Mouse (Mus musculus) stomach, postnatal 0 days (tissue): ENCODE data around the gene Cenpe. TPM values are rescaled to one million over a fixed set of nuclear protein-coding genes. Genes with fewer than 3 reads are reported as not detected.
A peak's percentile ranks its signal among the peaks of the same experiment; 100 is the strongest.

Experiments
- ATAC-seq: fragments of 200-750 bp; cut with Nextera tagmentation; 2 replicates; pipeline ENCODE4 v1.8.0; 2017; ENCODE audit not compliant: low FRiP score, low TSS enrichment
- DNase-seq: peaks from one replicate; pipeline ENCODE4 v3.0.0-alpha.2; 2016; ENCODE audit warnings: low spot score
- H3K27ac ChIP-seq: fragments of 300-500 bp; sonication (generic); replicated peaks from 2 replicates; pipeline ENCODE4 v1.5.1; 2014; ENCODE audit warnings: mild to moderate bottlenecking, control low read depth
- H3K27me3 ChIP-seq: fragments of 300-500 bp; sonication (generic); 2 replicates; pipeline ENCODE4 v1.6.1; 2014; ENCODE audit warnings: low read length; ENCODE audit not compliant: control insufficient read depth, insufficient read depth
- H3K36me3 ChIP-seq: fragments of 300-500 bp; sonication (generic); 2 replicates; pipeline ENCODE4 v1.6.1; 2014; ENCODE audit warnings: low read length, mixed read lengths; ENCODE audit not compliant: control insufficient read depth, insufficient read depth
- H3K4me1 ChIP-seq: fragments of 300-500 bp; sonication (generic); replicated peaks from 2 replicates; pipeline ENCODE4 v1.6.1; 2014; ENCODE audit warnings: antibody characterized with exemption; ENCODE audit not compliant: control insufficient read depth, insufficient read depth
- H3K4me2 ChIP-seq: fragments of 300-500 bp; sonication (generic); replicated peaks from 2 replicates; pipeline ENCODE4 v1.6.1; 2014; ENCODE audit warnings: low read depth, mild to moderate bottlenecking, control low read depth, moderate library complexity
- H3K4me3 ChIP-seq: fragments of 300-500 bp; sonication (generic); 2 replicates; pipeline ENCODE4 v1.5.1; 2014; ENCODE audit warnings: low read depth, low read length, control low read depth
- H3K9ac ChIP-seq: fragments of 300-500 bp; sonication (generic); 2 replicates; pipeline ENCODE4 v1.6.1; 2014; ENCODE audit warnings: mild to moderate bottlenecking, low read length, control low read depth, mixed read lengths
- H3K9me3 ChIP-seq: fragments of 300-500 bp; sonication (generic); 2 replicates; pipeline ENCODE4 v1.6.1; 2016; ENCODE audit warnings: low read length; ENCODE audit not compliant: control insufficient read depth
- CTCF ChIP-seq: IDR thresholded peaks from 2 replicates; pipeline ENCODE4 v1.5.1; 2016; ENCODE audit warnings: antibody characterized with exemption, low read depth, mild to moderate bottlenecking, moderate library complexity
- EP300 ChIP-seq: optimal IDR thresholded peaks from 2 replicates; pipeline ENCODE3; 2016; ENCODE audit warnings: antibody characterized with exemption
- WGBS: fragments of 180-500 bp; shearing (Covaris S2); extraction: QIAGEN DNeasy Blood & Tissue Kit; methylation state at CpG from one replicate; pipeline ENCODE4 v1.1.7; 2014; 5-methylcytosine and 5-hydroxymethylcytosine counted together
- polyA plus RNA-seq: library from polyadenylated mRNA; unstranded; fragments of >200 nt; fragmentation: Nextera tagmentation; extraction: Ambion mirVana; gene quantifications from 2 replicates; pipeline ENCODE4 v1.2.1, GENCODE M21; 2015

Gene Cenpe
- polyA plus RNA-seq, 1 experiment from 2014 or later, result 4.8 TPM

- ATAC-seq (0 out of 2 replicates have a peak, but pooled peaks have one; percentile 21), DNase-seq (no peak)
- Histone ChIP-seq H3K27ac (no peak overlapping the region), H3K9ac (no peak overlapping the region), H3K4me2 (no peak overlapping the region), H3K4me1 (no peaks in the 10 kb centered on the region), H3K36me3 (peaks cover 15% of the 10 kb centered on the region), H3K9me3 (no peaks in the 10 kb centered on the region), H3K27me3 (no peaks in the 10 kb centered on the region), H3K4me3 (no peak overlapping the region)
- no peak for TF ChIP-seq CTCF
- no peak for TF ChIP-seq EP300
- 61% methylated on average over 10 of the region's 10 CpGs for WGBS
These were observed 57.2 kb downstream of the Cenpe start for GRCm38 (mm10) chr3:135269391-135269990.

GRCm38 (mm10) chr3:135272627-135273026 is 60.3 kb downstream of the Cenpe start:
- Histone ChIP-seq H3K9me3 (no peaks in the 10 kb centered on the region), H3K4me1 (no peaks in the 10 kb centered on the region), H3K36me3 (peaks cover 15% of the 10 kb centered on the region), H3K9ac (no peak overlapping the region), H3K4me2 (no peak overlapping the region), H3K4me3 (no peak overlapping the region), H3K27ac (no peak overlapping the region), H3K27me3 (no peaks in the 10 kb centered on the region)
- ATAC-seq (no peak), DNase-seq (no peak)
- TF ChIP-seq EP300, result no peak
- WGBS, result 65% methylated on average over 12 of the region's 12 CpGs

DNA sequence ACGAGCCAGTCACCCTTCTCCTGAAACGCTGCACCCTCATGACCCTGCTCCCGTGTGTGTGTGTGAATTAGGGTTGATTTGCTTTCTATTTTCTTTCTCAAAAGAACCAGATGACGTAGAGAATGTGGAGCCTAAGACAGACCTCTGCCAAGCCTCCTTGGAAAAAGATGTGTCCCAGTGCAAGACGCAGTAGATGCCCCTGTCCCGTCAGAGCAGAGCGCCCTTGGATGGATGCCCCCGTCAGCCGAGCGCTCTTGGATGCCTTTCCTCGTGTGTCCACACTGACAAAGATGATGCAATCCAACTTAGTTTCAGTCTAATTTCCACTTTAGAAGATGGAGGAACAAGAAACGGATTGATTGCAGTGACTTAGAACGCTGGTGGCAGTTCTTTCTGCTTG is 60.7 kb downstream of the Cenpe start:
- Histone ChIP-seq H3K9me3 (no peaks in the 10 kb centered on the region), H3K4me2 (no peak overlapping the region), H3K27ac (no peak overlapping the region), H3K9ac (no peak overlapping the region), H3K27me3 (no peaks in the 10 kb centered on the region), H3K4me1 (no peaks in the 10 kb centered on the region), H3K4me3 (no peak overlapping the region), H3K36me3 (peaks cover 15% of the 10 kb centered on the region)
- ATAC-seq, result no peak
- 87% methylated on average over 13 of the region's 13 CpGs for WGBS
- DNase-seq, result no peak
- TF ChIP-seq EP300 (no peak), CTCF (no peak)

DNA sequence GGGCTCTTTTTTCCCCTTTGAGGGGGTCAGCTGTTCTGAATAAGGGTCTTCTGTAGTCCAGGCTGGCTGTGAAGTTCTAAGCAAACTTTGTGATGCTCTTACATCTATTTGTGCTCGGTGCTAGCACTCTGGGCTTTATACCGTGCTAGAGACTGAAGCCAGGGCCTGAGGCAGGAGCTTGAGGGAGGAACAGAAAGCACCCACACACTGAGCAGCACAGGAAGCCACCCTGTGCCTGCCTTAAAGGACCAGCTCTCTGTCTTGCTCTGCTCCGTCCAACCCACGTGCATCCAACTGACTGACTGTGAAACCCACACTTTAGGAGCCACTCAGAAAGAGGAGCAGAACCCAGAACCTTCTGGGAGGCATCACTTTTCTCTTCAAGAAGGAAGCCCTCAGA is 67.8 kb downstream of the Cenpe start:
- 0 out of 2 replicates have a peak overlapping the region, but pooled peaks have one; percentile 2 for H3K9ac ChIP-seq
- H3K4me2 ChIP-seq, result no peak overlapping the region
- DNase-seq (no peak), ATAC-seq (0 out of 2 replicates have a peak, but pooled peaks have one; percentile 8)
- no peaks in the 10 kb centered on the region for H3K27me3 ChIP-seq
- no peak overlapping the region for H3K4me3 ChIP-seq
- no peaks in the 10 kb centered on the region for H3K36me3 ChIP-seq
- 73% methylated on average over 4 of the region's 4 CpGs for WGBS
- no peak overlapping the region for H3K27ac ChIP-seq
- TF ChIP-seq EP300 (no peak), CTCF (no peak)
- H3K9me3 ChIP-seq, result 0 out of 2 replicates have a peak, but pooled peaks cover 4% of the 10 kb centered on the region
- no peaks in the 10 kb centered on the region for H3K4me1 ChIP-seq

DNA sequence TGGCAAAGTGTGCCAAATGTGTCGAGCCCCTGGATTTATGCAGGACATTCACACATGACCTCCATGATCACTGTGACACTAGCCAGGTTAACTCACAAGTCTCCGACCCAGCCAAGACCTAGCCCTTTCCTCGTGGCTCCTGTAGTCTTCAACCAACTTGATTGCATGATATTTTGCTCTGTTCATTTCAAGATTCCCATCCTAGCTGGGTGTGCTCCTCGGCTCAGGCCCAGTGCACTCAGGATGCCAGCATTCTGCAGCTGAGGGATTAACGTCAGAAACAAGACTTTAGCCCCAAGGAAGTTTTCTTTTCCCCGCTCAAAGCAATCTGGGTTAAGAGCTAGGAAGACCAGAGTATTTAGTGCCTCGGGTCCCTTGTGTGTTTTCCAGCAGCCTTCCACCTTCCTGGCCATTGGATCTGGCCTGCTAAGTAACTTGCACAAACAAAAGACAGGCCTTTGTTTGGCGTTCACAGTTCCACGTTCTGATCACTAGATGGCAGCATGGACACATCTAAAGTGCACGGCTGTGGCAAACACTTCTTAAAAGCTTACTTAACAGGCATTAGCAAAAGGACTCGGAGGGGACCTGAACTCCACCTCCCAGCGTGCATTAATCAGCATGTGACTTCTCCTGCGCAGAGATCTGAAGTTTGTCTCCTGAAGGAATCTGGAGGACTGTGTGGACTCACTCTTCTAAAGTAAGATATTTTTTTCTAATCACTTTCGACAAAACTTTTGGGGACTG is 68.5 kb downstream of the Cenpe start, which contains the start of gene Bdh2:
Gene Bdh2, plus strand, starts transcription at position 553 of the 747 bp plus-strand sequence.
- Histone ChIP-seq H3K27ac (0 out of 2 replicates have a peak within 1 kb of the TSS, but pooled peaks have one; percentile 13), H3K27me3 (no peaks in the 10 kb centered on the region), H3K4me3 (peak within 1 kb of the TSS; percentile 8; the same call in 1 of the 2 replicates), H3K36me3 (no peaks in the 10 kb centered on the region), H3K4me2 (peak within 1 kb of the TSS; percentile 40; the same call in 1 of the 2 replicates), H3K9ac (0 out of 2 replicates have a peak within 1 kb of the TSS, but pooled peaks have one; percentile 2), H3K4me1 (no peaks in the 10 kb centered on the region), H3K9me3 (0 out of 2 replicates have a peak, but pooled peaks cover 4% of the 10 kb centered on the region)
- WGBS, result 18% methylated on average over 14 of the region's 14 CpGs
- TF ChIP-seq EP300, result no peak
- peak; percentile 94 for TF ChIP-seq CTCF
- ATAC-seq (peak; percentile 78), DNase-seq (peak; percentile 84)

DNA sequence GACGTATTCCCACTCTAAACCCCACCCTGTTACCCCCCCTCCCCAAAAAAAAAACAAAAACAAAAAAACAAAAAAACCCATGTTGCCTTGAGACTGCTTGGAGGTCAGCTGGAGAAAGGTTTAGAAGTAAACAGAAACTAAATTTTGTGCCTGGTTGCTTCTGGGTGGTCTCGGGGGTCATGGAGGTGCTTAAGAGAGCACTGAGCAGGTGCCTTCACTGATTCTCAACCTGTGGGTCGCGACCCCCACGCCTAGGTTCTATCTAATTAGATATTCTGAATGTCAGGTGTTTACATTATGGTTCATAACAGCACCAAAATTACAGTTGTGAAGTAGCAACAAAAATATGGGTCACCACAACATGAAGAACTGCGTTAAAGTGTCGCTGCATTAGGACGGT is 69.4 kb downstream of the Cenpe start:
- H3K9ac ChIP-seq, result no peak overlapping the region
- TF ChIP-seq EP300 (no peak), CTCF (no peak)
- no peak overlapping the region for H3K4me3 ChIP-seq
- no peak overlapping the region for H3K4me2 ChIP-seq
- no peaks in the 10 kb centered on the region for H3K27me3 ChIP-seq
- 0 out of 2 replicates have a peak, but pooled peaks cover 4% of the 10 kb centered on the region for H3K9me3 ChIP-seq
- 65% methylated on average over 8 of the region's 8 CpGs for WGBS
- no peak for ATAC-seq
- H3K4me1 ChIP-seq, result no peaks in the 10 kb centered on the region
- no peak overlapping the region for H3K27ac ChIP-seq
- no peak for DNase-seq
- H3K36me3 ChIP-seq, result no peaks in the 10 kb centered on the region
